Mouse (Mus musculus) lung, embryonic 15.5 days (tissue): ENCODE data around the gene Exoc3l2. TPM values are rescaled to one million over a fixed set of nuclear protein-coding genes. Genes with fewer than 3 reads are reported as not detected.

Source experiments
- ATAC-seq: fragments of 200-750 bp; cut with Nextera tagmentation; 2 replicates; pipeline ENCODE4 v1.8.0; 2017; ENCODE audit warnings: moderate number of reproducible peaks, borderline replicate concordance; ENCODE audit not compliant: low FRiP score, low TSS enrichment; ENCODE audit errors: extremely low read depth
- H3K27ac ChIP-seq: fragments of 300-500 bp; sonication (generic); 2 replicates; pipeline ENCODE4 v1.5.1; 2015; ENCODE audit warnings: moderate library complexity, mild to moderate bottlenecking, inconsistent platforms
- H3K27me3 ChIP-seq: fragments of 300-500 bp; sonication (generic); 2 replicates; pipeline ENCODE4 v1.6.1; 2015; ENCODE audit warnings: inconsistent platforms
- H3K36me3 ChIP-seq: fragments of 300-500 bp; sonication (generic); 2 replicates; pipeline ENCODE4 v1.6.1; 2015; ENCODE audit warnings: inconsistent platforms
- H3K4me1 ChIP-seq: fragments of 300-500 bp; sonication (generic); 2 replicates; pipeline ENCODE4 v1.6.1; 2015; ENCODE audit warnings: inconsistent platforms
- H3K4me2 ChIP-seq: fragments of 300-500 bp; sonication (generic); 2 replicates; pipeline ENCODE4 v1.6.1; 2015; ENCODE audit warnings: inconsistent platforms, mild to moderate bottlenecking, moderate library complexity
- H3K4me3 ChIP-seq: fragments of 300-500 bp; sonication (generic); 2 replicates; pipeline ENCODE4 v1.5.1; 2015; ENCODE audit warnings: mild to moderate bottlenecking, inconsistent platforms
- H3K9ac ChIP-seq: fragments of 300-500 bp; sonication (generic); 2 replicates; pipeline ENCODE4 v1.6.1; 2015; ENCODE audit warnings: inconsistent platforms
- H3K9me3 ChIP-seq: fragments of 300-500 bp; sonication (generic); 2 replicates; pipeline ENCODE4 v1.6.1; 2016; ENCODE audit warnings: inconsistent platforms
- WGBS: fragments of 180-500 bp; shearing (Covaris S2); methylation state at CpG from one replicate; pipeline ENCODE4 v1.1.7; 2015; 5-methylcytosine and 5-hydroxymethylcytosine counted together
- polyA plus RNA-seq: library from polyadenylated mRNA; unstranded; fragments of >200 nt; fragmentation: Nextera tagmentation; extraction: Ambion mirVana; gene quantifications from 2 replicates; pipeline ENCODE4 v1.2.1, GENCODE M21; 2015

Exoc3l2 gene
- polyA plus RNA-seq, 1 experiment from 2014 or later: 1.4 TPM

DNA sequence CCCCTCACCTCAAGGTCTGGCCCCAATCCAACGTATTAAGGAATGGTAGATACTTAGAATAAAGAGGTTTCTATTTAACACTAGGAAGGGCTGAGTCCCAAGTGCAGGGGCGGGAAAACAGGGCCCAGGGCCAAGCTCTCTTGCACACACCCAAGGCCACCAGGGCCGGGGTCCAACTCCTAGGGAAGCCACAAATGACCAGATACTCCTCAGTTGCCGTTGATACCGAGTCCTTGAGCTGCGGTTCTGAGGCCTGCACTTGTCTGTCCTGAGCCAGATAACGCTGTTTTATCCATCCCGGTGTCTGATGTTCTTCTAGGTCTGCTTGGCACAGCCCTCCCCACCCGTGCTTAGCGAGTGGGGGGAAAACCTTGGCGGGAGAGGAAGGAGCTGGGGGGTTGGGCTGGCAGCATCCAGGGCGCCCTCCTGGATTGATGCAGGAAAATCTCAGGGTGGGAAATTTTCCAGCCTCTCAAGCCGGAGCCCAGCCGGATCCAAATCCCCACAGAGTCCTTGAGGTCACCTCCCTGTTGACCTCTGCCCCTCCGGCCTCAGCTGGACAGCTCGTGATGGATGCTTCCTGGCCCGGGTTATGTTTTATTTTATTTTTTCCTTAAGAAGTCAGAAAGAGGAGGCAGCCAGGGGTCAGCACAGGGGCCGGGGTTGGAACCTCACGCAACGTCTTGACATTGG is 32.5 kb downstream of the Exoc3l2 start:
- Histone ChIP-seq H3K4me3 (no peak overlapping the region), H3K4me1 (peaks cover 22% of the 10 kb centered on the region), H3K9ac (no peak overlapping the region), H3K9me3 (no peaks in the 10 kb centered on the region), H3K36me3 (no peaks in the 10 kb centered on the region), H3K4me2 (no peak overlapping the region), H3K27me3 (peaks cover 24% of the 10 kb centered on the region), H3K27ac (peak overlapping the region; percentile 30; the same call in 1 of the 2 replicates)
- peak; percentile 54; the same call in 1 of the 2 replicates for ATAC-seq
- 30% methylated on average over 20 of the region's 20 CpGs for WGBS

DNA sequence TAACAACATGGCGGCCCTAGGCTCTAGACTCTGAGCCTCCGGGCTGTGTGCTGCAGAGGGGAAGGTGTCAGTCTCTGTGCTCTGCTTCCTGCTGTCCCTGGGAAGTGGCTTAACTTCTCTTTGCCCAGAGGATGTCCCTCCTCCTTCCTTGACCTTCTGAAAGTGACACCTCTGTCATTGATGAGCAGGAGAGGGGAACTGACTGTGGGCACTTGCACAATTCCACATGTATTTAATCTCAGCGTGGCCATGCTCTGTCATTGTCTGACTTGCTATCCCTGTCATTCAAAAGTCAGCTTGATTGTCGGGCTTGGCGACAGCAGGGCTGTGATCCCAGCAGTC is 33.1 kb downstream of the Exoc3l2 start:
- Histone ChIP-seq H3K9ac (no peak overlapping the region), H3K36me3 (no peaks in the 10 kb centered on the region), H3K27me3 (peaks cover 19% of the 10 kb centered on the region), H3K4me2 (no peak overlapping the region), H3K4me3 (no peak overlapping the region), H3K4me1 (peaks cover 22% of the 10 kb centered on the region), H3K9me3 (no peaks in the 10 kb centered on the region), H3K27ac (no peak overlapping the region)
- WGBS: 52% methylated on average over 5 of the region's 5 CpGs
- ATAC-seq: no peak

DNA sequence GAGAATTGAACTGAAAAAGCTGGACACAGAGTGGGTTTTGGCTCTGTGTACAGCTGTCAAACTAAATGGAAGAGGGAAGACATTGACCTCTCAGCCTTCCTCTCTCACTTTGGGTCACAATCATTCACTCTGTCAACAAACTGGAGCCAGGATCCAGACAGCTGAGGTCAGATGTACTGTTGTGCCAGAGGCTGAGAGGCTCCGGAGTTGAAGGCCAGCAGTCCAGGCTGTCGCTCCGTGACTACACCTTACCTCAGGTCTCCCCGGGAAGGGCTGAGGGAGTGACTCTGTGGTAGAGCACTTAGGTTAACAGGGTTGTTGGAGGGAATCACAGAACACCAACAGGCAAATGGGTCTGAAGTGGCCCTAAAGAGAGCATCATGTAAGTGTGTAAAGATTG is 35.2 kb downstream of the Exoc3l2 start:
- Histone ChIP-seq H3K27me3 (0 out of 2 replicates have a peak, but pooled peaks cover 4% of the 10 kb centered on the region), H3K4me3 (no peak overlapping the region), H3K4me2 (no peak overlapping the region), H3K27ac (no peak overlapping the region), H3K36me3 (no peaks in the 10 kb centered on the region), H3K9me3 (no peaks in the 10 kb centered on the region), H3K9ac (no peak overlapping the region), H3K4me1 (peaks cover 14% of the 10 kb centered on the region)
- no peak for ATAC-seq
- 35% methylated on average over 4 of the region's 4 CpGs for whole genome bisulfite sequencing

DNA sequence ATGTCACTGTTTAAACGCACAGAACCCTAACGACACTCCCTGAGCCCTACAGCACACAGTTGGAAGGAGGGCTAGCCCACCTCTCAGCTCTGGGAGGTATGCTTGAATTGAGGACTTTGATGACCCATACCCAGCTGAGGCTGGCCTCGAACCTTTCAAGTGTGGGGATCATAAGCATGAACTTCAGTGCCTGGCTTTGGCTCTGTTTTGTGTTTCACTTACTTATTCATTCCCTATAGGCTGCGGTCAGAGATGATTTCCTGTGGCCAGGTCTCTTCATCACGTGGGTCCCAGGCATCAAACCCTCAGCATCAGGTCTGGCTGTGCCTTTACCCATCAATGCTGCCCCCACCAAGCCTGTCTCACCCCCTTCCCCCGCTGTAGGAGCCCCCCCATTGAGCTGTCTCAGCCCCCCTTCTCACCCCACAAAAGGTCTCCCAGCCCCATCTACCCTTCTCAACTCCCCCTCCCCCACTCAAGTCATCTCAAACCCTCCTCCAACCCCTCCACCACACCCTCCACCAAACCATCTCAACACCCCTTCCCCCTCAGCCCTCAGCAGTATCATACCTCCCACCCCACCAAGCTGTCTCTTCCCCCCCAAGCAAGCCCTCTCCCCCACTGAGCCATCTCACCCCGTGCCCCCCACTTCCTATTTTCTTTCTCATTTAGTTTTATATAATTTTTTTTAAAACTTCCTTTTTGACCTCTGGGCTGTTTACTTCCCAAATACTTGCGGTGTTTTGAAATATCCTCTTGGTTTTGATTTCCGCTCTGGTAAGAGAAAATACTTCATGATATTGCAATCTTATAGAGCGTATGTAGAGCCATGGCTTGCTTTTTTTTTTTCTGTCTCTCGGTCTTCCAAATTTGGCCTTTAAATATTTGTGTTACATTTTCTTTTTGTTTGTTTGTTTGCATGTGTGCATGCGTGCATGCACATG is 37.6 kb downstream of the Exoc3l2 start:
- Histone ChIP-seq H3K27me3 (0 out of 2 replicates have a peak, but pooled peaks cover 4% of the 10 kb centered on the region), H3K9ac (no peak overlapping the region), H3K9me3 (no peaks in the 10 kb centered on the region), H3K27ac (no peak overlapping the region), H3K4me2 (no peak overlapping the region), H3K36me3 (no peaks in the 10 kb centered on the region), H3K4me3 (no peak overlapping the region), H3K4me1 (peaks cover 4% of the 10 kb centered on the region)
- ATAC-seq: no peak
- 63% methylated on average over 12 of the region's 12 CpGs for WGBS

DNA sequence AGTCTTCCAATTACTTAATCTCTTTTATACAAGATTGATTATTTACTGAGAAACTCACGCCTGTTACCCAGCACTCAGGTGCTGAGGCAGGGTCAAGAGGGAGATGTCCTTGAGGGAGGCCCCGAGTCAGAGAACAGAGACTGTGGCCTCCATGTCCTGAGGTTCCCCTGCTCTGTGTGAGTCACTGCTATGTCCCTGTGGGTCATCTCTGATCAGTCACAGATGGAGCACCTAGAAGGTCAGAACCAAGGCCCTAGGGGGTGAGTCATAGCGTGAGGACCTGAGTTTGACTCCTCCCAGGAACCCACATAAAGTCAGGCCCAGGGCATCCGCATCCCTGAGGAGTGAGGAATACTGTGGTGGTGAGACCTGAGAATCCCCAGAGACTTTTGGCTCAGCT is 38.5 kb downstream of the Exoc3l2 start:
- H3K4me1 ChIP-seq: no peaks in the 10 kb centered on the region
- H3K9ac ChIP-seq: no peak overlapping the region
- H3K9me3 ChIP-seq: no peaks in the 10 kb centered on the region
- H3K4me2 ChIP-seq: no peak overlapping the region
- no peak overlapping the region for H3K27ac ChIP-seq
- 56% methylated on average over 4 of the region's 4 CpGs for WGBS
- H3K4me3 ChIP-seq: no peak overlapping the region
- no peak for ATAC-seq
- H3K27me3 ChIP-seq: 0 out of 2 replicates have a peak, but pooled peaks cover 4% of the 10 kb centered on the region
- H3K36me3 ChIP-seq: no peaks in the 10 kb centered on the region

DNA sequence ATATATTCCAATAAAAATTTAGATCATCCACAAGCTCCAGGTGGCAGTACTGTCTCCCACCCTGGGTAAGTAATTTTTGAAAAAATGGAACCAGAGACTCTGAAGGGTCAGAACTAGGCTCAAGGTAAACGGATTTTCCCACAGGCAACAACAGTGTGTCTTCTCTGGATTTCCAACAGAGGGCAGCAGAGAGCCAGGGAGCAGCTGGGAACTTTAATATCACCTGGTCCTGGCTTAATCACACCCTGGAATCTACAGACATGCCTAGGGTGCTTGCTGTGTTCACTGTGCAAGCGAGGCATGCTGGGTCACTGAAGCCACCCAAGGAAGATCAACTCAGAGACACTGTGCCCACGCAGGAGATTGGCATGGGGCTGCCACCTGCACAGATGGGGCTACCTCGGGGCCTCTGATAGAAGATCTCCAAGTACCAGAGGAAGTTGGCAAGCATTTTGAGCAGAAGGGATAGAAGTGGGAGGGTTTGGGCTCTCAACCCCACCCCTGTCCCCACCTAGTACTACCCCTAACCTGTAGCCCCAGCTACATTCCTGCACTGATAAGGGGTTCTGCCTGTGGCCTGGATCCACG is 40.4 kb downstream of the Exoc3l2 start:
- Histone ChIP-seq H3K4me3 (no peak overlapping the region), H3K36me3 (no peaks in the 10 kb centered on the region), H3K9me3 (no peaks in the 10 kb centered on the region), H3K4me1 (peaks cover 6% of the 10 kb centered on the region), H3K9ac (no peak overlapping the region), H3K27me3 (0 out of 2 replicates have a peak, but pooled peaks cover 3% of the 10 kb centered on the region), H3K27ac (no peak overlapping the region), H3K4me2 (no peak overlapping the region)
- 26% methylated on average over 5 of the region's 5 CpGs for WGBS
- ATAC-seq: no peak

DNA sequence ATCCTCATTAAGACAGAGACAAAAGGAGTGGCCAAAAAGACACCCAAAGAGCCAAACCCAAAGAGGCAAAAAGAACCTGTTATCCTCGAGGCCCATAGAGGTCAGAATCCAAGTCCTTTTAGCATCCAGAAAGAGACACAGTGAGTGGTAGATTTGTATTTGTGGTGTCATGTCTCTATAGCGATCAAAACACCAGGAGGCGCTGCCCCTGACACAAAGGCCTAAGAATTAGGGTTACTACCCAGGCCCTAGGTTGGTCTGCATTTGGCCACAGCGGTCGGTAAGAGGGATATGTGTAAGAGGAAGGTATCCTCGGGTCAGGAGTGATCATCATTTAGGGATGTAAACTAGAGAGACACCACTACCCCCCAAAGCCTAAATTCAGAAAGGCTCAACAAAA is 43.2 kb downstream of the Exoc3l2 start:
- no peaks in the 10 kb centered on the region for H3K36me3 ChIP-seq
- peak overlapping the region; percentile 57; the same call in 1 of the 2 replicates for H3K4me3 ChIP-seq
- peak overlapping the region; percentile 89 for H3K4me2 ChIP-seq
- no peak overlapping the region for H3K27ac ChIP-seq
- H3K9ac ChIP-seq: no peak overlapping the region
- no peak for ATAC-seq
- no peaks in the 10 kb centered on the region for H3K27me3 ChIP-seq
- H3K4me1 ChIP-seq: peaks cover 13% of the 10 kb centered on the region
- no peaks in the 10 kb centered on the region for H3K9me3 ChIP-seq
- WGBS: 32% methylated on average over 6 of the region's 6 CpGs

DNA sequence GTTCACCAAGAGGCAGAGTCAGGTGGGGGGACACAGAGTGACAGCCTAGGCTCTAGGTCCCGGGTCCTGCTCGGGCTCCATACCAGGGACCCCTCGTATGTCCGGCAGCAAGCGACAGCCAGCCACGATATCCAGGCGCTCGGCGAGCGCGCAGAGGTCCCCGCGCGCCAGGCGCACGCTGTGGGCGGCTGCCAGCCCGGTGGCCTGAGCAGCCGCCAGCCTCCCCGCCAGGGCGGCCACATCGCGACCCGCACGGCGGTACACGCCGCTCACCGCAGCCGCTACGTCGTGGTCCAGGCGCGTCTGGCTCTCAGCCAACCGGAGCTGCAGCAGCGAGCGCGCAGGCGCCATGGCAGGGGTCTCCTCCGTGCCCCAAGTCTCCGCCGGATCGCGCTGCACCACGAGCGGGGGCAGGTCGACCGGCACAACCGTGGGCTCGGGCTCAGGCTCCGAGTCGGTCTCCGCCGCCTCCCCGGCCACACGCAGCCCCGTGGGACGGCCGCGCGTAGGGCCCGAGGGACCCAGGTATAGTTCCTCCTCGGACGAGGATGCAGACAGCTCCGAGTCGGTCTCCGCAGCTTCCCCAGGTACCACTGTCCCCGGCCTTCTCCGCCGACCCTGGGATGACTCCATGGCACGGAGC is 44.0 kb downstream of the Exoc3l2 start:
- H3K9ac ChIP-seq: peak overlapping the region; percentile 45
- 2% methylated on average over 67 of the region's 71 CpGs for WGBS
- no peak for ATAC-seq
- no peaks in the 10 kb centered on the region for H3K27me3 ChIP-seq
- H3K4me3 ChIP-seq: peak overlapping the region; percentile 57
- H3K36me3 ChIP-seq: no peaks in the 10 kb centered on the region
- peaks cover 13% of the 10 kb centered on the region for H3K4me1 ChIP-seq
- H3K9me3 ChIP-seq: no peaks in the 10 kb centered on the region
- H3K27ac ChIP-seq: no peak overlapping the region
- peak overlapping the region; percentile 89 for H3K4me2 ChIP-seq

DNA sequence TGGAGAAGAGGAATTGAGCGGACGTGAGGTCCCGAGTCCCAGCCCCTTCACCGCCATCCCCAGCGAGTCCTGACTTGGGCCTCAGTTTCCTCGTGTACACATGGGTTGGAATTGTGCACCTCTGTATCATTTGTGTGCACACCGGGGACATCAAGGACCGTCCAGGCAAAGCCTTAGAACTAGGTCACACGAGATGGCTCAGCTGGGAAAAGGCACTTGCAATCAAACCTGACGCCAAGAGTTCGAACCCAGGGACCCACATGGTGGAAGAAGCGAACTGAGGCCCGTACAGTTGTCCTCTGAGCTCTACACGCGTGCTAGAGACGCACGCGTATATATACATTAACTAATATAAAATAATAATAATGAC is 44.5 kb downstream of the Exoc3l2 start:
- WGBS: 3% methylated on average over 18 of the region's 18 CpGs
- peak overlapping the region; percentile 71 for H3K9ac ChIP-seq
- no peak for ATAC-seq
- peak overlapping the region; percentile 57 for H3K4me3 ChIP-seq
- peak overlapping the region; percentile 70 for H3K27ac ChIP-seq
- H3K4me1 ChIP-seq: peaks cover 13% of the 10 kb centered on the region
- no peaks in the 10 kb centered on the region for H3K27me3 ChIP-seq
- H3K4me2 ChIP-seq: peak overlapping the region; percentile 89
- H3K9me3 ChIP-seq: no peaks in the 10 kb centered on the region
- H3K36me3 ChIP-seq: no peaks in the 10 kb centered on the region

DNA sequence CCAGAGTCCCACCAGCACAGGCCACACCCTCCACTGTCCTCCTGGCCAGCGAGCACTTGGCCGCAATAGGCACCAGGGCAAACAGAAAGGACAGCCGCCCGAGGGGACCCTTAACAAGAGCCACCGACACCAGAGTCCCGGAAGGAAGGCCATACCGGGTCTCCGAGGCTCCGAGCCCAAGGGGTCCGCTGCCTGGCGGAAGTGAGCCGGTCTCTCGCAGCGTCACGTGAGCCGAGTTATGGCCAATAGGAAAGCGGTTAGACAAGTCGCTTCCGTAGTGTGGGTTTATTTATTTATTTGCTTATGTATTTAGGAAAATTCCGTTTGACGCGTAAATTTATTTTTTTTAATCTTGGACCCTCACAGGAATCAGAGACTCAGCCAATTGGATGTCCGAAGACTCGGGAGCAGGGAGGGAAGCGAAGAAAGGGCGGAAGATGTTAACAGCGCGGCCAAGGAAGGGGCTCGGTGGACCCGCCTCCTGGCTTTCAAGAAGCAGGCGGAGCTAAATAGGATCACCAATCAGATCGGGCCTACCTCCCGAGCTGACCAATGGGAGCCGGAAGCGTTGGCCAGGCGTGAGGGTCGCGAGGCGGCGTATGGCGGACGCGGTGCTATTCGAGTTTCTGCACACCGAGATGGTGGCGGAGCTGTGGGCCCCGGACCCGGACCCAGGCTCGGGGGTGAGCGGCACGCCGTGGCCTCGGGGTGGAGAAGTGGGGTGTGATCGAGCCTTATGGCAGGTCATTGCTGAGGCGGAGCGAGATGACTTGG is 45.2 kb downstream of the Exoc3l2 start, which contains the start of the genes Bloc1s3 and Trappc6a:
TSS of gene Bloc1s3 (minus strand) at position 218 of the 774 bp plus-strand sequence.
TSS of gene Trappc6a (plus strand) at position 246 of the 774 bp plus-strand sequence.
- peak within 1 kb of the TSS; percentile 57 for H3K4me3 ChIP-seq
- no peaks in the 10 kb centered on the region for H3K36me3 ChIP-seq
- WGBS: under 1% methylated on average over 56 of the region's 56 CpGs
- no peaks in the 10 kb centered on the region for H3K9me3 ChIP-seq
- ATAC-seq: peak; percentile 96
- H3K27ac ChIP-seq: peak within 1 kb of the TSS; percentile 70
- peak within 1 kb of the TSS; percentile 71 for H3K9ac ChIP-seq
- H3K4me1 ChIP-seq: peaks cover 13% of the 10 kb centered on the region
- no peaks in the 10 kb centered on the region for H3K27me3 ChIP-seq
- H3K4me2 ChIP-seq: peak within 1 kb of the TSS; percentile 89
